In the genomic region with DNA sequence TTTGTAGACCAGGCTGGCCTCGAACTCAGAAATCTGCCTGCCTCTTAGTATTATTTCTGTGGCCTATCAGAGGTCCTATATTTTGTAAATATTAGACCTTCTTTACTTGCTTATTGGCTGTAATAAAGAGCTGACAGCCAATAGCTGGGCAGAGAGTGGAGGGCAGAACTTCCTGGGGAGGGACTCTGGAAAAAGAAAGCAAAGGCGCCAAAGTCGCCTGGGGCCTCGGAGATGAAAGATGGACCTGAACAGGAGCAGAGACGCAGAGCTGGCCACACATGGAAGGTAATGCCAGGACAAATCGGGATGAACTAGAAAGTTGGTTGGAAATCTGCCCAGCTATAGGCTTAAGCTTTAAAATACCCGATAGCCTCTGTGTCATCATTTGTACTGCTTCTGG, we compare ENCODE assay signal across 8 mouse cellular contexts. TPM values are rescaled to one million over a fixed set of nuclear protein-coding genes. Genes with fewer than 3 reads are reported as not detected.
DNase-seq lines count a peak whose midpoint lies in the region; ATAC-seq and TF ChIP-seq lines count a peak whose summit lies in the region.

No protein-coding gene starts in this region.

- ATAC-seq in erythroblast, adult 5-6 weeks (replicated peaks; ENCODE audit: low FRiP score, poor library complexity, severe bottlenecking): peak; percentile 81
- ATAC-seq in lung, embryonic 15.5 days (ENCODE audit: borderline replicate concordance, extremely low read depth, low FRiP score, low TSS enrichment): no peak

- no peaks in the 10 kb centered on the region for H3K9me3 ChIP-seq in lung, embryonic 15.5 days
- no peaks in the 10 kb centered on the region for H3K9me3 ChIP-seq in embryonic facial prominence, embryonic 10.5 days

- H3K4me2 ChIP-seq in lung, embryonic 15.5 days: no peak overlapping the region

- 72% methylated on average over 7 of the region's 7 CpGs for WGBS in lung, embryonic 15.5 days
- 85% methylated on average over 7 of the region's 7 CpGs for WGBS in embryonic facial prominence, embryonic 10.5 days

- no peaks in the 10 kb centered on the region for H3K4me1 ChIP-seq in lung, embryonic 15.5 days
- no peaks in the 10 kb centered on the region for H3K4me1 ChIP-seq in embryonic facial prominence, embryonic 10.5 days

- H3K36me3 ChIP-seq in lung, embryonic 15.5 days: no peaks in the 10 kb centered on the region
- H3K36me3 ChIP-seq in embryonic facial prominence, embryonic 10.5 days (replicated peaks): no peaks in the 10 kb centered on the region

- no peaks in the 10 kb centered on the region for H3K27me3 ChIP-seq in lung, embryonic 15.5 days
- H3K27me3 ChIP-seq in embryonic facial prominence, embryonic 10.5 days (replicated peaks; ENCODE audit: low read depth, poor library complexity, severe bottlenecking): no peaks in the 10 kb centered on the region

- DNase-seq in gastrocnemius, adult 2 months: no peak
- no peak for DNase-seq in gastrocnemius, postnatal 25 days
- peak; percentile 65 to 80 for DNase-seq in spleen, postnatal 4 days (ENCODE audit: low spot score in 2 of 2)
- no peak for DNase-seq in ovary, postnatal 36 days (ENCODE audit: low spot score)
- DNase-seq in adrenal gland, postnatal 10 days: no peak
- DNase-seq in embryonic facial prominence, embryonic 10.5 days (ENCODE audit: low spot score): no peak

- no peak for TF ChIP-seq CTCF in gastrocnemius, adult 2 months (IDR thresholded peaks at IDR 0.05)

- H3K4me3 ChIP-seq in gastrocnemius, adult 2 months: peak overlapping the region; percentile 19
- H3K4me3 ChIP-seq in lung, embryonic 15.5 days: peak overlapping the region; percentile 5; the same call in 1 of the 2 replicates
- no peak overlapping the region for H3K4me3 ChIP-seq in embryonic facial prominence, embryonic 10.5 days

- no peak overlapping the region for H3K9ac ChIP-seq in lung, embryonic 15.5 days

- no peak overlapping the region for H3K27ac ChIP-seq in gastrocnemius, adult 2 months
- H3K27ac ChIP-seq in lung, embryonic 15.5 days: no peak overlapping the region
- H3K27ac ChIP-seq in embryonic facial prominence, embryonic 10.5 days (replicated peaks): no peak overlapping the region

- intact Hi-C loops in gastrocnemius, adult 2 months (cut with DNase I): no loop called here

RNA-seq across cellular contexts. Expression of gene Slfn3, which starts 32.2 kb away (rescaled TPM):
- 1 to 10 TPM in 1 of 2 experiments, under 1 TPM in 1; 0.99 to 1.1 TPM for total RNA-seq in gastrocnemius, adult 2 months (2021)
- total RNA-seq in gastrocnemius, postnatal 25 days (2021): 1 to 10 TPM; 1.2 to 1.3 TPM
- total RNA-seq in erythroblast, adult 5-6 weeks (2015; ENCODE audit: low replicate concordance): 8.6 and 10.0 TPM in 2 replicates
- total RNA-seq in erythroblast, adult 5-6 weeks (2017; ENCODE audit: low replicate concordance): 11.9 and 15.3 TPM in 2 replicates
- 0.94 and 1.4 TPM in 2 replicates for polyA plus RNA-seq in lung, embryonic 15.5 days (2015; fragmentation: Nextera tagmentation; extraction: Ambion mirVana)
- total RNA-seq in adrenal gland, postnatal 10 days (2021): 1 to 10 TPM; 3.3 to 3.9 TPM
- 0.45 and 0.65 TPM in 2 replicates for polyA plus RNA-seq in embryonic facial prominence, embryonic 10.5 days (2016; fragmentation: Nextera tagmentation; extraction: Ambion mirVana)

RNA-seq across cellular contexts. Expression of gene Slfn4, which starts 48.4 kb away (rescaled TPM):
- total RNA-seq in gastrocnemius, adult 2 months (2021): under 1 TPM; 0.05 to 0.06 TPM
- total RNA-seq in gastrocnemius, postnatal 25 days (2021): under 1 TPM in 1 of 2 experiments, not detected in 1; 0.08 TPM
- total RNA-seq in erythroblast, adult 5-6 weeks (2015; ENCODE audit: low replicate concordance): 52.5 and 75.0 TPM in 2 replicates
- 22.6 and 27.2 TPM in 2 replicates for total RNA-seq in erythroblast, adult 5-6 weeks (2017; ENCODE audit: low replicate concordance)
- polyA plus RNA-seq in lung, embryonic 15.5 days (2015; fragmentation: Nextera tagmentation; extraction: Ambion mirVana): 0.06 and 0.07 TPM in 2 replicates
- total RNA-seq in adrenal gland, postnatal 10 days (2021): under 1 TPM; 0.24 to 0.36 TPM
- not detected in 2 replicates for polyA plus RNA-seq in embryonic facial prominence, embryonic 10.5 days (2016; fragmentation: Nextera tagmentation; extraction: Ambion mirVana)

Comparison
In these comparisons a context has a peak if more than half of its experiments do, and no peak if none do; other contexts are left out.
1. DNase-seq: peak in spleen, postnatal 4 days (2 of 2); none in gastrocnemius, adult 2 months (single experiment), gastrocnemius, postnatal 25 days (single experiment), ovary, postnatal 36 days (single experiment), adrenal gland, postnatal 10 days (single experiment) and embryonic facial prominence, embryonic 10.5 days (single experiment).
2. RNA of gene Slfn4, which starts 48.4 kb away (total RNA-seq): 22.6 to 75.0 TPM in erythroblast, adult 5-6 weeks; 0.24 to 0.36 TPM in adrenal gland, postnatal 10 days, 0.08 TPM in gastrocnemius, postnatal 25 days and 0.05 to 0.06 TPM in gastrocnemius, adult 2 months; every median in the first group is over 10 times any median in the second.